ENCODE assay signal across 17 mouse cellular contexts in the genomic region with DNA sequence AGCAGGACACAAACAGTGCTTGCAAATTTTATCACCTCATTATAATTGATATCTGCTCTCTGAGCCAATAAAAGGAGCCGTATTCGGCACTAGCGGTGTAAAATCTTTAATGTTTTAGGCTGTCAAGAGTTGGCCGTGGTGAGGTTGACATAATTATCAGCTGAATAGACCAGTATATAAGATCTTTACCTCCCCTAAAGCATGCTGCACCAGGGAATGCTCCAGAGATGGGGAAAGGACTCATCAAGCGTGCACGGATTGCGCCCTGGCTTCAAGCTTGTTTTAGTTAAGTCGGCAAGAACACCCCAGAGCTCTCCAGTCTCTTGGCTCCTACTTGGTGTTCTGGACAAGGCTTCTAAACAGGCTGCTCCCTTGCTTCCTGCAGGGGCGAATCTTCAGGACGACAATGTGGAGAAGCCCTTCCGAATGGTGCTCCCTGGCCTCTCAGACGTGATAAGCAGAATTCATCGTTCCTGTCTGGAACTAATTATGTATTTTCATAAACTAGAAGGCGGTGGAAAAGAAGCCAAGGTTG.
DNase-seq lines count a peak whose midpoint lies in the region; ATAC-seq lines count a peak whose summit lies in the region.
"Had no signal": no experiment of that assay in that cellular context is flagged by ENCODE, and none has a peak within 500 bp of the region (broad histone marks: within the 10 kb centered on the region; RNA-seq: fewer than 3 reads in every experiment).

No protein-coding gene starts in this region.

- ATAC-seq in forebrain, embryonic 14.5 days: no peak
- ATAC-seq in forebrain, embryonic 15.5 days (replicated peaks): no peak
- no peak for ATAC-seq in limb, embryonic 11.5 days (ENCODE audit: insufficient number of reproducible peaks, low FRiP score, low TSS enrichment, low read depth)
- no peak for ATAC-seq in neural tube, embryonic 13.5 days (ENCODE audit: low read depth)
- ATAC-seq: hindbrain, postnatal 0 days had no signal

- H3K9ac ChIP-seq in forebrain, embryonic 14.5 days (ENCODE audit: low read length): no peak overlapping the region
- H3K9ac ChIP-seq in forebrain, embryonic 15.5 days (replicated peaks): no peak overlapping the region
- no peak overlapping the region for H3K9ac ChIP-seq in limb, embryonic 11.5 days (ENCODE audit: low read length)
- H3K9ac ChIP-seq in neural tube, embryonic 13.5 days: no peak overlapping the region
- H3K9ac ChIP-seq: liver, embryonic 15.5 days had no signal

- H3K4me1 ChIP-seq in forebrain, embryonic 14.5 days (ENCODE audit: control insufficient read depth, insufficient read depth, low read length): peaks cover 6% of the 10 kb centered on the region; the same call in 1 of the 2 replicates
- H3K4me1 ChIP-seq in forebrain, embryonic 15.5 days: peaks cover 16% of the 10 kb centered on the region
- H3K4me1 ChIP-seq in limb, embryonic 11.5 days (ENCODE audit: control insufficient read depth, insufficient read depth, low read length): peaks cover 8% of the 10 kb centered on the region
- peaks cover 31% of the 10 kb centered on the region for H3K4me1 ChIP-seq in limb, embryonic 10.5 days
- H3K4me1 ChIP-seq in neural tube, embryonic 13.5 days (replicated peaks): peaks cover 17% of the 10 kb centered on the region
- H3K4me1 ChIP-seq: liver, embryonic 15.5 days had no signal

- peak; percentile 34 for DNase-seq in forebrain, embryonic 14.5 days (ENCODE audit: low spot score)
- DNase-seq in limb, embryonic 11.5 days (ENCODE audit: low spot score): no peak
- DNase-seq in limb, embryonic 10.5 days (ENCODE audit: low spot score): no peak
- DNase-seq in neural tube, embryonic 10.5 days (ENCODE audit: extremely low spot score, low spot score): no peak
- DNase-seq in gastrocnemius, adult 8-10 months (ENCODE audit: low spot score in 2 of 2): no peak
- DNase-seq in cerebellum, postnatal 14 days: no peak
- DNase-seq: adrenal gland, postnatal 10 days; B cell, adult 2 months; cerebellum, adult 9-11 months; gastrocnemius, postnatal 14 days; kidney, adult 9 months; thymus, adult 18-20 months had no signal

- no peak overlapping the region for H3K4me3 ChIP-seq in forebrain, embryonic 14.5 days (ENCODE audit: low read depth, low read length)
- H3K4me3 ChIP-seq in forebrain, embryonic 15.5 days: no peak overlapping the region
- no peak overlapping the region for H3K4me3 ChIP-seq in limb, embryonic 11.5 days (ENCODE audit: low read depth, low read length)
- H3K4me3 ChIP-seq in limb, embryonic 10.5 days: no peak overlapping the region
- H3K4me3 ChIP-seq in neural tube, embryonic 13.5 days: no peak overlapping the region
- H3K4me3 ChIP-seq: forebrain, embryonic 10.5 days; liver, embryonic 15.5 days had no signal

- WGBS in forebrain, embryonic 14.5 days: 12% methylated on average over 14 of the region's 14 CpGs
- 15% methylated on average over 14 of the region's 14 CpGs for WGBS in forebrain, embryonic 15.5 days
- WGBS in limb, embryonic 11.5 days: 11% methylated on average over 14 of the region's 14 CpGs
- WGBS in limb, embryonic 10.5 days: 15% methylated on average over 14 of the region's 14 CpGs
- 14% methylated on average over 14 of the region's 14 CpGs for WGBS in neural tube, embryonic 13.5 days

- H3K27me3 ChIP-seq in forebrain, embryonic 14.5 days (replicated peaks; ENCODE audit: control insufficient read depth, insufficient read depth, low read length): no peaks in the 10 kb centered on the region; the same call in 1 of the 2 replicates
- H3K27me3 ChIP-seq in forebrain, embryonic 15.5 days: peaks cover 15% of the 10 kb centered on the region; the same call in 1 of the 2 replicates
- H3K27me3 ChIP-seq in limb, embryonic 11.5 days (ENCODE audit: control insufficient read depth, insufficient read depth, low read length): no peaks in the 10 kb centered on the region
- H3K27me3 ChIP-seq in limb, embryonic 10.5 days (ENCODE audit: low read depth, poor library complexity, severe bottlenecking): peaks cover 36% of the 10 kb centered on the region
- peaks cover 29% of the 10 kb centered on the region for H3K27me3 ChIP-seq in neural tube, embryonic 13.5 days
- H3K27me3 ChIP-seq: liver, embryonic 15.5 days had no signal

- no peaks in the 10 kb centered on the region for H3K36me3 ChIP-seq in forebrain, embryonic 14.5 days (ENCODE audit: control insufficient read depth, insufficient read depth, low read length)
- no peaks in the 10 kb centered on the region for H3K36me3 ChIP-seq in forebrain, embryonic 15.5 days
- H3K36me3 ChIP-seq in limb, embryonic 11.5 days (ENCODE audit: control insufficient read depth, insufficient read depth, low read length): no peaks in the 10 kb centered on the region
- H3K36me3 ChIP-seq in limb, embryonic 10.5 days: no peaks in the 10 kb centered on the region
- H3K36me3 ChIP-seq in neural tube, embryonic 13.5 days: no peaks in the 10 kb centered on the region
- H3K36me3 ChIP-seq: forebrain, embryonic 10.5 days; liver, embryonic 15.5 days had no signal

- H3K9me3 ChIP-seq in forebrain, embryonic 14.5 days (replicated peaks; ENCODE audit: control insufficient read depth, low read length): no peaks in the 10 kb centered on the region
- H3K9me3 ChIP-seq in forebrain, embryonic 15.5 days: no peaks in the 10 kb centered on the region
- H3K9me3 ChIP-seq in limb, embryonic 11.5 days (ENCODE audit: control insufficient read depth, low read length): peaks cover 3% of the 10 kb centered on the region; the same call in 1 of the 2 replicates
- H3K9me3 ChIP-seq in limb, embryonic 10.5 days (replicated peaks): no peaks in the 10 kb centered on the region
- no peaks in the 10 kb centered on the region for H3K9me3 ChIP-seq in neural tube, embryonic 13.5 days
- H3K9me3 ChIP-seq: liver, embryonic 15.5 days had no signal

- H3K27ac ChIP-seq in forebrain, embryonic 14.5 days (ENCODE audit: low read depth, low read length): no peak overlapping the region
- H3K27ac ChIP-seq in forebrain, embryonic 15.5 days (replicated peaks): no peak overlapping the region
- H3K27ac ChIP-seq in limb, embryonic 11.5 days (replicated peaks; ENCODE audit: low read depth, low read length): no peak overlapping the region
- H3K27ac ChIP-seq in limb, embryonic 10.5 days: no peak overlapping the region
- no peak overlapping the region for H3K27ac ChIP-seq in neural tube, embryonic 13.5 days (replicated peaks)
- H3K27ac ChIP-seq: forebrain, embryonic 10.5 days; hindbrain, postnatal 0 days; liver, embryonic 15.5 days had no signal

- no peak overlapping the region for H3K4me2 ChIP-seq in forebrain, embryonic 14.5 days (ENCODE audit: low read length)
- no peak overlapping the region; the same call in 1 of the 2 replicates for H3K4me2 ChIP-seq in forebrain, embryonic 15.5 days (replicated peaks)
- peak overlapping the region; percentile 20; the same call in 1 of the 2 replicates for H3K4me2 ChIP-seq in limb, embryonic 11.5 days (ENCODE audit: low read depth, severe bottlenecking)
- H3K4me2 ChIP-seq in neural tube, embryonic 13.5 days: peak overlapping the region; percentile 17
- H3K4me2 ChIP-seq: liver, embryonic 15.5 days had no signal

Comparison
In these comparisons a context has a peak if more than half of its experiments do, and no peak if none do; other contexts are left out.
1. H3K4me2 ChIP-seq: peak in limb, embryonic 11.5 days (single experiment) and neural tube, embryonic 13.5 days (single experiment); none in forebrain, embryonic 14.5 days (single experiment) and forebrain, embryonic 15.5 days (single experiment).